Mouse (Mus musculus): Measurements from ENCODE around the gene Iqsec1.

DNA sequence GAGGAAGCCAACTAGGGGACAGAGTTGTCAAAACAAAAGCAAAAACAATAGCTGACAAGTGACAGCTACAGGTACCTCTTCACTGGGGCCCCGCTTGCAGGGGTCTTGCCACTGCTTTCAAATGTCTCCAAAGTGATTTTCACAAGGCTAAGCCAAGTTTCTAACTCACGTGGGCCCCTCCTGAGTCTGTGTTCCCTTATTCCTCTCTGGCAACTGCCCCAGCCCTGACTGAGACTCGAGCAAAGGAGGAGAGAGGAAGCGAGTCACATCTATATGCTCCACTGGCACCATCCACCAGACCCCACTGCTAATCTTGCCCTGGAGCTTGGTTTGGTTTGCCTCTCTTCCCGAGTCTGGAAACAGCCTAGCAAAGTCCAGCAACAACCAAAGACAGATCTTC, 227.6 kb downstream of the Iqsec1 start:
- TF ChIP-seq CTCF (conservative IDR thresholded peaks at IDR 0.05 in 1 of 2, IDR thresholded peaks at IDR 0.05 in 1 of 2; ENCODE audit: low read depth in 2 of 2, low read length in 2 of 2) (no peak), POLR2A (IDR thresholded peaks at IDR 0.05; ENCODE audit: low read depth, low read length) (no peak), ELF1 (IDR thresholded peaks at IDR 0.05; ENCODE audit: low read depth, low read length) (no peak), SIN3A (IDR thresholded peaks at IDR 0.05; ENCODE audit: low read length) (no peak), CHD2 (IDR thresholded peaks at IDR 0.05; ENCODE audit: low read length) (no peak), SMC3 (IDR thresholded peaks at IDR 0.05; ENCODE audit: low read depth, low read length) (no peak), MEF2A (IDR thresholded peaks at IDR 0.05; ENCODE audit: borderline replicate concordance, low read depth, low read length) (no peak), ZKSCAN1 (IDR thresholded peaks at IDR 0.05; ENCODE audit: borderline replicate concordance, low read depth, low read length) (no peak), RAD21 (IDR thresholded peaks at IDR 0.05; ENCODE audit: low read depth, low read length) (no peak)
